Mouse (Mus musculus) spleen, postnatal 36 days (tissue): Measurements from ENCODE around the gene Kdm2a.

Experiments used
- DNase-seq, 2 experiments: peaks; one replicate each; pipeline ENCODE4 v3.0.0; 2022; ENCODE audit warnings: low spot score in 2 of 2, mixed read lengths in 1 of 2

Kdm2a gene

GRCm38 (mm10) chr19:4397798-4398629 lies at the start of gene Kdm2a:
Kdm2a (minus strand) TSS chr19:4398285.
- peak; percentile 39 to 41 for DNase-seq

GRCm38 (mm10) chr19:4447445-4447844 lies 49.4 kb upstream of the Kdm2a start:
- no peak for DNase-seq

GRCm38 (mm10) chr19:4446661-4447420 lies 48.8 kb upstream of the Kdm2a start:
- DNase-seq, result no peak

GRCm38 (mm10) chr19:4442408-4442807 lies 44.3 kb upstream of the Kdm2a start:
- peak in 1 of 2 experiments; percentile 46 for DNase-seq

DNA sequence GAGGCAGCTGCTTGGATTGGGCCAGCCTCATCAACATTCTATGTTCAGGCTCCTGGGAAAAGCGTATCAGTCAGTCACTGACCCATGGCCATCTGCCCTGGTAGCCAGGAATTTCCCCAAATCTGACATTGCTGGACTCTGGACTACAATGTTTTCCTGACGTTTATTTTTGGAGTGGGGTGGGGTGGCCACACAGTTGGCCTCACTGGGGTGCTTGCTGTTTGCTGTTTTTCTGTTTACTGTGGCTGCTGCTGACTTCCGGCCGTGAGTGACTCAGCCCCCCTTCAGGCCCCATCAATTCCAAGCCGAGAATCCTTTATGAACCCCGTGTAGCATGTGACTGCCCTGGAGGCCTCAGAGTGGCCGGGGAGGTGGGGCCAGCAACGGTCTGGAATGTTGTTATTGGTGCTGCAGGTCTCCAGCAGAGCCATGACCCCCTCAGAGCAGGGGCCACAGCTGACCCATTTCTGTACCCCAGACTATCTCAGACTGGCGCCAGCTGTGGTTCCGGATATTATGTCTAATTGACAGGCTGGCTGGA lies 43.6 kb upstream of the Kdm2a start:
- DNase-seq, result peak; percentile 9 to 21

- DNase-seq, result peak in 1 of 2 experiments; percentile 33
Measured at GRCm38 (mm10) chr19:4441090-4441591, 43.1 kb upstream of the Kdm2a start.

DNA sequence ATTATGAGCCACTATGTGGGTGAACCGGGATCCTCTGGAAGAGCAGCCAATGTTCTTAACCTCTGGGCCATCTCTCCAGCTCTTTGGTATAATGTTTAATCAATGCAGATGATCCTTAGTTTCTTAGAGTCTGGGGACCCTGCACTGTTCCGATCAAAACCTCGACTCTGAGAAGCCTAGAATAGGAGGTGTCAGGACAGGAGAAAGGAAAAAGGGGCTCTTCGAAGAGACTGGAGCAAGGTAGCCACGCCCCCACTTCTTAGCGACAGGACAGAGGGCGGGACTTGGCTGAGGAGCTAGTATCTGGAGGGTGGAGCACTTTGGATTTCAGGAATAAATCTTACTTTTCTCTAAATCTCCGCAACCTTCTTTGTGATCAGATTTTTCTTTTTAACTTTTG lies 42.1 kb upstream of the Kdm2a start:
- DNase-seq, result no peak

- DNase-seq, result peak in 1 of 2 experiments; percentile 14
Measured at GRCm38 (mm10) chr19:4439161-4439801, 41.2 kb upstream of the Kdm2a start, which contains the start of gene Rhod. Rhod (minus strand) TSS chr19:4439432.

DNA sequence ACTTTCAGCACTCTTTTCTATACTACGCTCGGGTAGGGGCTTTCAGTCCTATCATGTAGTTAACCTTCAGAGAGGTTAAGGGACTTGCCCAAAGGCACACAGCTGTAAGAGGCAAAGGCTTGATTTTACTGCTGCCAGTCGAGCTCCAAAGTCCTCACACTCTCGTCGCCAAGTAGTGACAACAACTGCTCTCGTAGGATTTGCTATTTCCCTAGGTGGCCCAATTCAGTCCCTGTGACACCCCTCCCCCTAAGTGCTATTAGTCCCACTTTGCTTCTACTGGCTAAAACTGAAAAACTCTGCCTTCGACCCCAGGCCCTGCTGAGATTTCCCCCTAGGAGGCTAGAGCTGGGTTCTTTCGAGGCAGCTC lies 40.7 kb upstream of the Kdm2a start:
- no peak for DNase-seq

DNA sequence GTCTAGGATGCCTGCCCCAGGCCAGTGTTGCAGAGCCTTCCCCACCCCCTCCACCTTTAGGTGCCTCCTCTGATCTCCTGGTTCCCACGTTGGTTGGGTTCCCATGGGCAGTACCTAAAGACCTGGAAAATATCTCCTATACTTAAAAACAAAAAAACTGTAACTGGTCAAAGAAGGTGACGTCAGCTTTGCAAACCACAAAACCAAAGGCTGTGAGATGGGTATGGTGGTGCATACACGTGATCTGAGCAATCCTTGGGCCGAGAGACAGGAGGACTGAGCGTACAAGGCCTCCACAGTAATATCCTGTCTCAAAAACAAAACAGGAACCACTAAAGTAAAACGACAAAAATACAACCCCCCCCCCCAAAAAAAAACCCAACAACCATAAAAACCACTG lies 39.8 kb upstream of the Kdm2a start:
- peak in 1 of 2 experiments; percentile 13 for DNase-seq

- DNase-seq, result no peak
Measured at GRCm38 (mm10) chr19:4436254-4436653, 38.2 kb upstream of the Kdm2a start.

GRCm38 (mm10) chr19:4434999-4435398 lies 36.9 kb upstream of the Kdm2a start:
- no peak for DNase-seq

GRCm38 (mm10) chr19:4433756-4434155 lies 35.7 kb upstream of the Kdm2a start:
- no peak for DNase-seq

DNA sequence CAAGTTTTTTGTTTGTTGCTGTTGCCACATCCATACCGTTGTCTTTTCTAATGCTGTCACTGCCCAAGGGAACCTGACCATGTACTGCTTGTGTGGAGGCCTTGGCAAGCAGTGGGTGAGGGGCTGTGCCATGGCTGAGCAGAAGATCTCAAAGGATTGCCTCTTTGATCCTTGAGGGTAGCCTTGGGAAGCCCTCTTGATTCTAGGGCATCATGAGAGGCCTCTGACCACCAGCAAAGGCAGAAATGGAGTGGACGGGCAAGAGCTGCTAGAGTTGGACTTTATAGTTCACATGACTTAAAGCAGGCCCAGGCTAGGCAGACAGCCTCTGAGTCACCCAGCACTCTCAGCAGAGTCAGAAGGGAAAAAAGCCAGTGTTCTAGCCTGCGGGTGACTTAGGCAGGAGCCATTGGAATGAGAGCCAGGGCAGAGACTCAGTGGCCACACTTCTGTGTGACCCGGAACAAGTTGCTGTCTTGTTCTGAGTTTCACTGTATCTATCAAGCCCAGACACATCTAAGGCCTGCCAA lies 32.1 kb upstream of the Kdm2a start:
- DNase-seq, result no peak

- peak in 1 of 2 experiments; percentile 17 for DNase-seq
Measured at GRCm38 (mm10) chr19:4425610-4426366, 27.7 kb upstream of the Kdm2a start.

- no peak for DNase-seq
Measured at GRCm38 (mm10) chr19:4423021-4423420, 24.9 kb upstream of the Kdm2a start.

DNA sequence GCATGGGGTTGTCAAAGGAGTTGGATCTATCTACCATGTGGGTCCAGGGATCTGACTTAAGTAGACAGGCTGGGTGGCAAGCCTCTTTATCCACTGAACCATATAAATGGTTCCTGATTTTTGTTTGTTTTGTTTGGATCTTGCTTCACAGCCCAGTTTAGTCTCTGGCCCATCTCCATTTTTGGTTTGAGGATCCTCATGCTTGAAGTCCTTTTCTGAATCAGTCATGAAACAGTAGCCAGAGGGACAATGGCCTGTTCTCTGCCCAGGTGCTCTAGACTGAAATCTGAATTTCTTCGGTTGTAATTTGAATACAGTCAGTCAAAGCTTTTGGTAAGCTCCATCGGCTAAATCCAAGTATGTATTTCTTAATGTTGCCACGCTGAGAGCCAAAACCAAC lies 24.5 kb upstream of the Kdm2a start:
- DNase-seq, result no peak

DNA sequence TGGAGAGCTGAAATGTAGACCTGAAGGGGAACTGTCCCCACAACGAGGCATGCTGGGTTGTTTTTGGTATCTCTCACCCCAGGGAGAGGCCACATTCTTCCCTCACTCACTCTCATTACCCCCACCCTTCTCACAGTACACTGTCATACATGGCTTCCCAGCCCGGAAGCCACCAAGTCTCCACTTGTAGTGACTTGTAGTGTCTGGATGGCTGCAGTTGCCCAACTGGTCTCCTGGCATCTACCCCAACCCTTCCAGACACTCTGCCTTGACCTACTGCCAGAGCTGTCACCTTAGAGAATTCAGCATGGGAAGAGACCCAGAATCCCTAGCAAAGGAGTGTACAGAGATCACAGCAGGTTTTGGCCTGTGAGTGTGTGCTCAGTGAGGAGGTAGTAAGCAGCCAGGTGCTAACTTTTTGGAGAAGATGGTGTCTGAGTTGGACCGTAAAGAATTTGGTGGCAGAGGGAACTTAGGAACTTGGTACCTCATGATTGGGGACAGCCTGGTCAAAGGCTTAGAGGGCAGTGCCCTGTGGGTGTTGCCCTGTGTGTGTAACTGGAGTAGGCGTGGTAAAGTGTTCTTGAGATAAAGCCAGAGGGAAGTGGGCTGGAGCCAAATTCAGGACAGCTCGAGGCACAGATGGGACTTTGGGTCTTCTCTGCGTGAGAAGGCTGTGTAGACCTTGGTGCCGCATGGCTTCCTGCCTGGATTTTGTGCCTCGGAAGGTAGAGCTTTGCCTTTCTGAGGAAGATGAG lies 22.2 kb upstream of the Kdm2a start:
- DNase-seq, result no peak

DNA sequence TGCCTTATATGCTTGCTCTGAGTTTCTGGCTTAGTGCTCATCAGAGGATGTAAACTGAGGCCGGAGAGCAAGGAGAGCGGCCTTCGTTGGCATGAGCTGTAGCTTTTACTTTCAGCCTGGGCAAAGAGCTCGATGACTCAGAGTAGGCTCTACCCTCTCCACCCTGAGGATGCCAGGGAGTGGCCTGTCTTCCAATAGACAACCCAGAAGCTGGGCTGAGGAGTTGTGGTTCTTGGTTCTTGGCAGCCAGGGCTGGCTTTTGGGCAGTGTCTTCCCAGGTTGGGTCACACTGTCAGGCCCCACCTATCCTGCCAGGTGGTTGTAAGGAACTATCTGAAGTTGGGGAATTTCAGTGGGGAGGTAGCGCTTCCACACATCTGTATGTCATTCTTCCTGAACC lies 21.6 kb upstream of the Kdm2a start:
- DNase-seq, result no peak

GRCm38 (mm10) chr19:4417713-4418112 lies 19.6 kb upstream of the Kdm2a start:
- DNase-seq, result no peak
